Mouse (Mus musculus): Measurements from ENCODE around the gene Bco1. TPM values are rescaled to one million over a fixed set of nuclear protein-coding genes. Genes with fewer than 3 reads are reported as not detected.

The Bco1 gene
- polyA plus RNA-seq, 1 experiment from 2014 or later, result not detected

- TF ChIP-seq EP300 (IDR thresholded peaks at IDR 0.05), result no peak
- TF ChIP-seq CTCF (IDR thresholded peaks at IDR 0.05), result peak; percentile 49
- H3K4me2 ChIP-seq (replicated peaks; ENCODE audit: low read depth, low read length), result peak overlapping the region; percentile 0; the same call in 1 of the 2 replicates
- ATAC-seq (peak; percentile 67), DNase-seq (ENCODE audit: low spot score) (peak; percentile 58)
- 12% methylated on average over 13 of the region's 13 CpGs for WGBS
- no peaks in the 10 kb centered on the region for H3K27me3 ChIP-seq (replicated peaks; ENCODE audit: insufficient read depth, low read length)
- no peak overlapping the region for H3K4me3 ChIP-seq (ENCODE audit: low read depth, low read length)
- H3K9me3 ChIP-seq (ENCODE audit: low read length), result no peaks in the 10 kb centered on the region
- 0 out of 2 replicates have a peak, but pooled peaks cover 6% of the 10 kb centered on the region for H3K4me1 ChIP-seq (ENCODE audit: insufficient read depth, low read depth, low read length)
- H3K9ac ChIP-seq (replicated peaks; ENCODE audit: low read depth), result no peak overlapping the region
- no peaks in the 10 kb centered on the region for H3K36me3 ChIP-seq (ENCODE audit: insufficient read depth, low read length)
- H3K27ac ChIP-seq (ENCODE audit: low read length), result peak overlapping the region; percentile 75
These were observed 20.2 kb downstream of the Bco1 start for GRCm38 (mm10) chr8:117115676-117116446.

DNA sequence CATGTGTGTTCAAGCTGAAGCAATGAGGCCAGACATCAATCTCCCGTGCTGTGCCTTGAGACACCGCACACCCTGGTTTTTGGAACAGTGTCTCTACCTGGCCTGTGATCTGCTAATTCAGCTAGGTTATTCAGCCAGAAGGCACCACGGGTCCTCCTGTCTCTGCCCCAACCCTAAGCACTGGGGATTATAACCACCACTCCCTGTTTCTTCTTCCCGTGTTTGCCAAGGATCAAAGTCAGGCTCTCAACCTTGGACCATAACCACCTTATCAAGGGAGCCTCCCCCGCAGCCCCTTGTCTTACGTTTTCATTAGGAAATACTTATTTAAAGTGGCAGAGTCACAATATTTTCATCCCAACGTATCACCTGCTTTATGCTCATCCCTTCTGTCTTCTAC is 20.9 kb downstream of the Bco1 start:
- Histone ChIP-seq H3K27ac (ENCODE audit: low read length) (peak overlapping the region; percentile 75; the same call in 1 of the 2 replicates), H3K4me1 (ENCODE audit: insufficient read depth, low read depth, low read length) (0 out of 2 replicates have a peak, but pooled peaks cover 6% of the 10 kb centered on the region), H3K9me3 (ENCODE audit: low read length) (no peaks in the 10 kb centered on the region), H3K4me2 (replicated peaks; ENCODE audit: low read depth, low read length) (no peak overlapping the region), H3K9ac (replicated peaks; ENCODE audit: low read depth) (no peak overlapping the region), H3K36me3 (ENCODE audit: insufficient read depth, low read length) (no peaks in the 10 kb centered on the region), H3K27me3 (replicated peaks; ENCODE audit: insufficient read depth, low read length) (no peaks in the 10 kb centered on the region), H3K4me3 (ENCODE audit: low read depth, low read length) (no peak overlapping the region)
- TF ChIP-seq EP300 (IDR thresholded peaks at IDR 0.05) (no peak), CTCF (IDR thresholded peaks at IDR 0.05) (no peak)
- WGBS, result 62% methylated on average over 7 of the region's 7 CpGs
- DNase-seq (ENCODE audit: low spot score) (no peak), ATAC-seq (no peak)

- Histone ChIP-seq H3K27ac (ENCODE audit: low read length) (no peak overlapping the region), H3K9me3 (ENCODE audit: low read length) (no peaks in the 10 kb centered on the region), H3K36me3 (ENCODE audit: insufficient read depth, low read length) (no peaks in the 10 kb centered on the region), H3K4me3 (ENCODE audit: low read depth, low read length) (no peak overlapping the region), H3K4me2 (replicated peaks; ENCODE audit: low read depth, low read length) (no peak overlapping the region), H3K27me3 (replicated peaks; ENCODE audit: insufficient read depth, low read length) (no peaks in the 10 kb centered on the region), H3K9ac (replicated peaks; ENCODE audit: low read depth) (no peak overlapping the region), H3K4me1 (ENCODE audit: insufficient read depth, low read depth, low read length) (0 out of 2 replicates have a peak, but pooled peaks cover 3% of the 10 kb centered on the region)
- WGBS, result 77% methylated on average over 9 of the region's 9 CpGs
- no peak for TF ChIP-seq CTCF (IDR thresholded peaks at IDR 0.05)
- TF ChIP-seq EP300 (IDR thresholded peaks at IDR 0.05), result no peak
- DNase-seq (ENCODE audit: low spot score) (no peak), ATAC-seq (no peak)
These were observed 22.8 kb downstream of the Bco1 start for GRCm38 (mm10) chr8:117118409-117118808.

DNA sequence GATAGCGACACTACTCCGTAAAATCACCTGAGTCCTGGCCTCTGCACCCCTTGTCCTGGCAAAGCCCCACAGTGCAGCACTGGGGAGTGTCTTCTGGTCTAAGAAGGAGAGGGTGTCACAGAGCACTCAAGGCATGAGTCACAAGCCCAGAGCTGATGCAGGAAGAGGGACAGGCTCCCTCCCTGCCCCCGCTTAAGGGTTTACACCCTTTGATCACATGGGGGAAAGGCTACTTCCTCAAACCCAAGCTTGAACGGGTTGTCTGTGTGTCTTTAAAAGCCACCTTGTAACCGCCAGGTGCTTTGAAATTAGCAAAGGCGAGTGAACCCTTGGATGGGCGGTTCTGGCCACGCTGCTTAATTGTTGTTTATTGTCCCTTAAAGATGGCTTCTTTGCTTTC is 25.6 kb downstream of the Bco1 start:
- no peak overlapping the region for H3K4me2 ChIP-seq (replicated peaks; ENCODE audit: low read depth, low read length)
- no peaks in the 10 kb centered on the region for H3K9me3 ChIP-seq (ENCODE audit: low read length)
- H3K27me3 ChIP-seq (replicated peaks; ENCODE audit: insufficient read depth, low read length), result no peaks in the 10 kb centered on the region
- ATAC-seq, result peak; percentile 78
- no peak overlapping the region for H3K4me3 ChIP-seq (ENCODE audit: low read depth, low read length)
- H3K36me3 ChIP-seq (ENCODE audit: insufficient read depth, low read length), result no peaks in the 10 kb centered on the region
- peak; percentile 56 for DNase-seq (ENCODE audit: low spot score)
- TF ChIP-seq EP300 (IDR thresholded peaks at IDR 0.05) (no peak), CTCF (IDR thresholded peaks at IDR 0.05) (no peak)
- no peaks in the 10 kb centered on the region for H3K4me1 ChIP-seq (ENCODE audit: insufficient read depth, low read depth, low read length)
- no peak overlapping the region for H3K27ac ChIP-seq (ENCODE audit: low read length)
- 52% methylated on average over 8 of the region's 8 CpGs for WGBS
- H3K9ac ChIP-seq (replicated peaks; ENCODE audit: low read depth), result no peak overlapping the region

DNA sequence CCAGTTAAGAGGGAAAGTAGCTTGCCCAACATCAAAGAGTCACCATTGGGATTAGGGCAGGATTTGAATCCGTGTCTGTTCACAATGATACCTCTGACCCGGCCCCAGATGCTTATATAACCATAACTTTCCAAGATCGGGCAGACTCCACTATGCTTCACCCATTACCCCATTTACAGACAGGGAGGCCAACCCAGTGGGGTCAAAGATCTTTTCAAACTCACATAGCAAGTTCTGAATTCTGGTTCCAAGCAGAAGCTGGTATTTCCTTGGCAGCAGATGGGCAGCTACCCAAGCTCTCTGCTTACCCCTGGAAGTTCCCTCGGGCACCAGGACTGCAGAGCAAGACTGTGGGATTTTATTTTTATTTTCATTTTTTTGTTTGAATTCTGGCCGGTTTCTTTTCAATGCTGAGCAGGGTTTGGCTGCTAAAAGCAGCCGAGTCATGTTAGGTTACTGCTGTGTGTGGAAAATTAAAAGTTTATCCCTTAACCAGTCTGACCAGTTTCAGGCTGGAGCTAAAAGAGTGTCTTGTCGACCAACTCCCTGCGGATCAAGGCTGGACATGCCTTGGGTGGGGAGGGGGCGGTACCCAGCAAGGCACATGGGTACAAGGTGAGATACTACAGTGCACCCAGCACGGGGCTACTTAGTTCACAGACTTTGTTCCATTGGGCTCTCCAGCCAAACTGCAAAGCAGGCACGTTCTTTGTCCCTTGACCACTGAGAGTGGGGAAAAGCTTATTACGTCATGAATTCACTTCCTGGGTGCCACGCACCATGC is 28.4 kb downstream of the Bco1 start:
- ATAC-seq, result peak; percentile 50
- no peak overlapping the region for H3K9ac ChIP-seq (replicated peaks; ENCODE audit: low read depth)
- DNase-seq (ENCODE audit: low spot score), result peak; percentile 20
- no peaks in the 10 kb centered on the region for H3K9me3 ChIP-seq (ENCODE audit: low read length)
- H3K27me3 ChIP-seq (replicated peaks; ENCODE audit: insufficient read depth, low read length), result no peaks in the 10 kb centered on the region
- 51% methylated on average over 13 of the region's 13 CpGs for WGBS
- no peak overlapping the region for H3K4me3 ChIP-seq (ENCODE audit: low read depth, low read length)
- TF ChIP-seq EP300 (IDR thresholded peaks at IDR 0.05) (no peak), CTCF (IDR thresholded peaks at IDR 0.05) (no peak)
- H3K36me3 ChIP-seq (ENCODE audit: insufficient read depth, low read length), result no peaks in the 10 kb centered on the region
- no peak overlapping the region for H3K27ac ChIP-seq (ENCODE audit: low read length)
- H3K4me2 ChIP-seq (replicated peaks; ENCODE audit: low read depth, low read length), result no peak overlapping the region
- H3K4me1 ChIP-seq (ENCODE audit: insufficient read depth, low read depth, low read length), result no peaks in the 10 kb centered on the region

DNA sequence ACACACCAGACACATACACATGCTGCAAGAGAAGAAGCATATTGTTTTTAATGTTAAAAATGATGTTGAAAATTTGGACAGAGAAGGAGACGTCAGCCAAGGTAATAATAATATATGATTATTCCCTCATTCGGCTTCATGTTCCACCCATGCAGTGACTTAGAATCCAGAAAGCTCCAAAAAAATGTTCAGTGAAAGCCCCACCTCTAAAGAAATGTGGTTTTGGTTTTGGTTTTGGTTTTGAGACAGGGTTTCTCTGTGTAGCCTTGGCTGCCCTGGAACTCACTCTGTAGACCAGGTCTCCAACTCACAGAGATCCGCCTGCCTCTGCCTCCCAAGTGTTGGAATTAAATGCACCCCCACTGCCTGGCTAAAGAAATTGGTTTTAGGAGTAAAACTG is 30.2 kb downstream of the Bco1 start:
- DNase-seq (ENCODE audit: low spot score) (no peak), ATAC-seq (no peak)
- WGBS, result 92% methylated on average over 3 of the region's 3 CpGs
- Histone ChIP-seq H3K4me2 (replicated peaks; ENCODE audit: low read depth, low read length) (no peak overlapping the region), H3K36me3 (ENCODE audit: insufficient read depth, low read length) (no peaks in the 10 kb centered on the region), H3K27ac (ENCODE audit: low read length) (no peak overlapping the region), H3K4me1 (ENCODE audit: insufficient read depth, low read depth, low read length) (no peaks in the 10 kb centered on the region), H3K4me3 (ENCODE audit: low read depth, low read length) (no peak overlapping the region), H3K27me3 (replicated peaks; ENCODE audit: insufficient read depth, low read length) (no peaks in the 10 kb centered on the region), H3K9me3 (ENCODE audit: low read length) (no peaks in the 10 kb centered on the region), H3K9ac (replicated peaks; ENCODE audit: low read depth) (no peak overlapping the region)
- TF ChIP-seq EP300 (IDR thresholded peaks at IDR 0.05), result no peak
